Mouse (Mus musculus): ENCODE measurements around the gene Myl10. TPM values are rescaled to one million over a fixed set of nuclear protein-coding genes. Genes with fewer than 3 reads are reported as not detected.

Myl10 gene
- total and polyA plus RNA-seq, 3 experiments: not detected

DNA sequence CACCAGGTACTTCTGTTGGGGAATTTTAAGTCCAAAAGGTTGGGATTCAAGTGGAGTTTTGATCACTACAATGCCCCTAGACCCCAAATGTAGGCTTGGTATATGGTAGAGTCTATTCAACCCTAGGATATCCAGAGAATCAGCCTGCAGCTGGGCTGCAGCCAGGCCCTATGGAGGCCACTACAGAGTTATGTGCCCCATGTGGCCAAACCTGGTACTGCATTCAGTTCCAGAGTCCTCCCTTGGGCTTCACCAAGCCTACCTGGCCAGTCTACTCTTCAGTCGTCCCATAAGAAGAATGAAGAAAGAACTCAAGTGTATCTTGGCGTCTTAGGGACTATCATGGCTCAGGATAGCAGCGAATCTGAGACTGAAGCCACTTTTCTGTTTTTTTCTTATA, 10.8 kb downstream of the Myl10 start:
- Histone ChIP-seq H3K9me3 (replicated peaks; ENCODE audit: low read length) (peaks cover 8% of the 10 kb centered on the region), H3K4me2 (ENCODE audit: insufficient read depth, low read depth, poor library complexity, severe bottlenecking) (no peak overlapping the region), H3K27ac (ENCODE audit: insufficient read depth, low read depth) (no peak overlapping the region), H3K4me3 (replicated peaks in 1 of 3; ENCODE audit: low read depth in 2 of 3, low read length in 2 of 3, poor library complexity in 1 of 3) (no peak overlapping the region), H3K4me1 (ENCODE audit: control insufficient read depth in 1 of 2, insufficient read depth in 2 of 2) (peaks cover 2 to 10% of the 10 kb centered on the region in 2 experiments; a peak in 2 of 4 replicates), H3K36me3 (replicated peaks in 1 of 2; ENCODE audit: control insufficient read depth in 1 of 2, insufficient read depth in 1 of 2, low read length in 1 of 2) (no peaks in the 10 kb centered on the region), H3K79me2 (replicated peaks; ENCODE audit: control insufficient read depth, extremely low read depth, insufficient read depth, poor library complexity, severe bottlenecking) (no peaks in the 10 kb centered on the region), H3K9ac (ENCODE audit: insufficient read depth, low read depth) (no peak overlapping the region), H3K27me3 (replicated peaks) (peaks cover 17% of the 10 kb centered on the region)
- peak; percentile 51 for DNase-seq (ENCODE audit: extremely low read depth)
- in situ Hi-C loops (cut with MboI; ENCODE audit: low pct_ligation_motif_present, low pct_unique_long_range_greater_than_20kb, low sequenced_read_pairs): no loop called here
- TF ChIP-seq CHD1 (IDR thresholded peaks at IDR 0.05; ENCODE audit: low read depth, low read length) (no peak), ZKSCAN1 (IDR thresholded peaks at IDR 0.05; ENCODE audit: borderline replicate concordance, low read depth, low read length) (no peak), ELF1 (IDR thresholded peaks at IDR 0.05; ENCODE audit: low read depth, low read length) (no peak), MAFK (IDR thresholded peaks at IDR 0.05; ENCODE audit: insufficient replicate concordance, low read length) (no peak), MAZ (IDR thresholded peaks at IDR 0.05; ENCODE audit: low read depth, low read length) (no peak), CTCF (conservative IDR thresholded peaks at IDR 0.05 in 1 of 2, IDR thresholded peaks at IDR 0.05 in 1 of 2; ENCODE audit: low read depth in 2 of 2, low read length in 2 of 2) (peak; percentile 62 to 83), ZNF384 (IDR thresholded peaks at IDR 0.05; ENCODE audit: low read depth, low read length) (no peak), RAD21 (IDR thresholded peaks at IDR 0.05; ENCODE audit: low read depth, low read length) (peak; percentile 2; the same call in 1 of the 2 replicates), POLR2A (IDR thresholded peaks at IDR 0.05; ENCODE audit: low read depth, low read length) (no peak), NRF1 (IDR thresholded peaks at IDR 0.05; ENCODE audit: low read depth, low read length) (no peak), CHD2 (IDR thresholded peaks at IDR 0.05; ENCODE audit: low read length) (no peak), BHLHE40 (IDR thresholded peaks at IDR 0.05; ENCODE audit: low read depth, low read length) (no peak), E2F4 (IDR thresholded peaks at IDR 0.05; ENCODE audit: insufficient replicate concordance, low read depth, low read length) (no peak), IRF4 (IDR thresholded peaks at IDR 0.05; ENCODE audit: low read depth, low read length) (no peak)
- dilution Hi-C loops (cut with MboI; ENCODE audit: extremely low pct_ligation_motif_present, extremely low pct_unique_long_range_greater_than_20kb, low sequenced_read_pairs): no loop called here

GRCm38 (mm10) chr5:136704151-136704550, 11.2 kb downstream of the Myl10 start:
- no peaks in the 10 kb centered on the region for H3K79me2 ChIP-seq (replicated peaks; ENCODE audit: control insufficient read depth, extremely low read depth, insufficient read depth, poor library complexity, severe bottlenecking)
- H3K4me1 ChIP-seq (ENCODE audit: control insufficient read depth in 1 of 2, insufficient read depth in 2 of 2): peaks cover 2 to 8% of the 10 kb centered on the region in 2 experiments; a peak in 2 of 4 replicates
- DNase-seq (ENCODE audit: extremely low read depth): no peak
- no peaks in the 10 kb centered on the region for H3K36me3 ChIP-seq (replicated peaks in 1 of 2; ENCODE audit: control insufficient read depth in 1 of 2, insufficient read depth in 1 of 2, low read length in 1 of 2)
- in situ Hi-C loops (cut with MboI; ENCODE audit: low pct_ligation_motif_present, low pct_unique_long_range_greater_than_20kb, low sequenced_read_pairs): no loop called here
- peaks cover 8% of the 10 kb centered on the region for H3K9me3 ChIP-seq (replicated peaks; ENCODE audit: low read length)
- H3K27me3 ChIP-seq (replicated peaks): peaks cover 20% of the 10 kb centered on the region
- H3K27ac ChIP-seq (ENCODE audit: insufficient read depth, low read depth): no peak overlapping the region
- TF ChIP-seq CHD2 (IDR thresholded peaks at IDR 0.05; ENCODE audit: low read length) (no peak), JUN (IDR thresholded peaks at IDR 0.05; ENCODE audit: insufficient read depth, low read depth, low read length) (no peak), PAX5 (IDR thresholded peaks at IDR 0.05; ENCODE audit: low read length) (no peak), NELFE (IDR thresholded peaks at IDR 0.05; ENCODE audit: low read depth, low read length) (no peak), CTCF (conservative IDR thresholded peaks at IDR 0.05 in 1 of 2, IDR thresholded peaks at IDR 0.05 in 1 of 2; ENCODE audit: low read depth in 2 of 2, low read length in 2 of 2) (no peak), ETS1 (conservative IDR thresholded peaks at IDR 0.05; ENCODE audit: low read depth, low read length) (no peak), JUND (conservative IDR thresholded peaks at IDR 0.05; ENCODE audit: low read depth, low read length) (no peak), RCOR1 (conservative IDR thresholded peaks at IDR 0.05; ENCODE audit: low read depth, low read length) (no peak), TBP (conservative IDR thresholded peaks at IDR 0.05; ENCODE audit: low read depth, low read length) (no peak)
- H3K4me3 ChIP-seq (replicated peaks in 1 of 3; ENCODE audit: low read depth in 2 of 3, low read length in 2 of 3, poor library complexity in 1 of 3): no peak overlapping the region
- no peak overlapping the region for H3K9ac ChIP-seq (ENCODE audit: insufficient read depth, low read depth)
- dilution Hi-C loops (cut with MboI; ENCODE audit: extremely low pct_ligation_motif_present, extremely low pct_unique_long_range_greater_than_20kb, low sequenced_read_pairs): no loop called here
- no peak overlapping the region for H3K4me2 ChIP-seq (ENCODE audit: insufficient read depth, low read depth, poor library complexity, severe bottlenecking)
